30 mouse cellular contexts compared by ENCODE assay signal in the genomic region with DNA sequence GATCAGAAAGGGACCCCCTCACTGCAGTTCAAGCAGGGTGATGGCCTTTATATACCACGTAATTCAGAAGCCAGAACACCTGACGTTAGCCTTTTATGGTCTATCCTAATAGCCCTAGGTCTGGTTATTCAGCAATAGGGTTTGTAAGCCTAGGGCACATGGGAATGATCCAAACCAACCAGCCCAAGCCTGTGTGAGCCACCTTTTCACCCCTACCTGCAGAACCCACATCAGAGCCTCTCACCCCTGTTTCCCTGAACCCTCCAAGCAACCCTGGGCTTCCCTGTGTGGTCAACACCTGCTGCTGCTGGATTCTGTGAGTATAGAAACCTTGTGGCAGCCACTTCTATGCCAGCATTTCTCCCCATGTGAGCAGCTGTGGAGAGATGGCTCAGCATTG. TPM values are rescaled to one million over a fixed set of nuclear protein-coding genes. Genes with fewer than 3 reads are reported as not detected.
DNase-seq lines count a peak whose midpoint lies in the region; ATAC-seq lines count a peak whose summit lies in the region.
"Had no signal": no experiment of that assay in that cellular context is flagged by ENCODE, and none has a peak within 500 bp of the region (broad histone marks: within the 10 kb centered on the region; RNA-seq: fewer than 3 reads in every experiment).

No protein-coding gene starts in this region.

- no peaks in the 10 kb centered on the region for H3K27me3 ChIP-seq in kidney, embryonic 15.5 days
- H3K27me3 ChIP-seq: forebrain, embryonic 13.5 days; hindbrain, embryonic 15.5 days had no signal

- peaks cover 3% of the 10 kb centered on the region; the same call in 1 of the 2 replicates for H3K4me1 ChIP-seq in kidney, embryonic 15.5 days
- H3K4me1 ChIP-seq: forebrain, embryonic 10.5 days; forebrain, embryonic 13.5 days; heart, embryonic 10.5 days; heart, embryonic 13.5 days; hindbrain, embryonic 15.5 days had no signal

- H3K4me2 ChIP-seq in kidney, embryonic 15.5 days: no peak overlapping the region
- H3K4me2 ChIP-seq: forebrain, embryonic 13.5 days; heart, embryonic 13.5 days; hindbrain, embryonic 15.5 days had no signal

- H3K4me3 ChIP-seq in kidney, embryonic 15.5 days (replicated peaks): no peak overlapping the region
- H3K4me3 ChIP-seq: forebrain, embryonic 10.5 days; forebrain, embryonic 13.5 days; heart, adult 2 months; heart, embryonic 10.5 days; heart, embryonic 13.5 days; hindbrain, embryonic 15.5 days had no signal

- no peak for ATAC-seq in kidney, embryonic 15.5 days (replicated peaks; ENCODE audit: low FRiP score)
- ATAC-seq: activated CD4-positive, CD25-positive, alpha-beta regulatory T cell, adult 4 months; forebrain, embryonic 13.5 days; forebrain, embryonic 16.5 days had no signal

- H3K9ac ChIP-seq in kidney, embryonic 15.5 days: no peak overlapping the region
- H3K9ac ChIP-seq: forebrain, embryonic 13.5 days; heart, embryonic 13.5 days; hindbrain, embryonic 15.5 days had no signal

- peak; percentile 48 for DNase-seq in kidney, adult 11 months
- peak; percentile 30 for DNase-seq in kidney, adult 9 months
- peak; percentile 15 for DNase-seq in kidney, postnatal 14 days
- DNase-seq in right cerebral cortex, adult 2 months (ENCODE audit: low spot score in 2 of 2): no peak
- no peak for DNase-seq in ovary, postnatal 10 days (ENCODE audit: low spot score)
- DNase-seq: adrenal gland, adult 8-10 months; adrenal gland, postnatal 25 days; cerebellum, adult 11-12 months; cerebellum, adult 8-10 months; cerebellum, postnatal 10 days; cerebellum, postnatal 36 days; gastrocnemius, postnatal 10 days; gastrocnemius, postnatal 36 days; heart, adult 2 months; heart, postnatal 14 days; heart, postnatal 4 days had no signal

- no peak overlapping the region for H3K27ac ChIP-seq in kidney, embryonic 15.5 days
- H3K27ac ChIP-seq: forebrain, embryonic 10.5 days; forebrain, embryonic 13.5 days; heart, adult 2 months; heart, embryonic 10.5 days; heart, embryonic 13.5 days; hindbrain, embryonic 15.5 days had no signal

- no peaks in the 10 kb centered on the region for H3K36me3 ChIP-seq in kidney, embryonic 15.5 days
- H3K36me3 ChIP-seq: forebrain, embryonic 10.5 days; heart, embryonic 10.5 days; heart, embryonic 13.5 days; hindbrain, embryonic 15.5 days had no signal

- H3K9me3 ChIP-seq in kidney, embryonic 15.5 days (replicated peaks): no peaks in the 10 kb centered on the region
- H3K9me3 ChIP-seq: forebrain, embryonic 10.5 days; forebrain, embryonic 13.5 days; heart, embryonic 10.5 days; heart, embryonic 13.5 days; hindbrain, embryonic 15.5 days had no signal

- 49% methylated on average over 2 of the region's 2 CpGs for WGBS in kidney, embryonic 15.5 days

RNA-seq across cellular contexts. Expression of gene Olfr54, which starts 16.2 kb away (rescaled TPM):
- polyA plus RNA-seq in kidney, embryonic 15.5 days (2015; fragmentation: Nextera tagmentation; extraction: Ambion mirVana): not detected in 2 replicates
- polyA plus RNA-seq: brain, embryonic 14.5 days; cortical plate, adult 2 months; embryonic facial prominence, embryonic 11.5 days; forebrain, embryonic 13.5 days; forebrain, embryonic 16.5 days; heart, adult 2 months; heart, embryonic 10.5 days; heart, embryonic 13.5 days; heart, embryonic 16.5 days; hindbrain, embryonic 11.5 days; hindbrain, embryonic 15.5 days had no signal

RNA-seq across cellular contexts. Expression of gene Olfr1375, which starts 17.7 kb away (rescaled TPM):
- polyA plus RNA-seq in kidney, embryonic 15.5 days (2015; fragmentation: Nextera tagmentation; extraction: Ambion mirVana): not detected in 2 replicates
- polyA plus RNA-seq: activated CD4-positive, CD25-positive, alpha-beta regulatory T cell, adult 4 months; brain, embryonic 14.5 days; cortical plate, adult 2 months; embryonic facial prominence, embryonic 11.5 days; embryonic facial prominence, embryonic 14.5 days; forebrain, embryonic 10.5 days; forebrain, embryonic 13.5 days; forebrain, embryonic 16.5 days; heart, adult 2 months; heart, embryonic 10.5 days; heart, embryonic 13.5 days; heart, embryonic 16.5 days; hindbrain, embryonic 11.5 days; hindbrain, embryonic 15.5 days had no signal

RNA-seq across cellular contexts. Expression of gene Olfr51, which starts 26.8 kb away (rescaled TPM):
- polyA plus RNA-seq in kidney, embryonic 15.5 days (2015; fragmentation: Nextera tagmentation; extraction: Ambion mirVana): not detected in 2 replicates
- polyA plus RNA-seq: activated CD4-positive, CD25-positive, alpha-beta regulatory T cell, adult 4 months; brain, embryonic 14.5 days; cortical plate, adult 2 months; embryonic facial prominence, embryonic 11.5 days; embryonic facial prominence, embryonic 14.5 days; forebrain, embryonic 10.5 days; forebrain, embryonic 13.5 days; forebrain, embryonic 16.5 days; heart, adult 2 months; heart, embryonic 10.5 days; heart, embryonic 13.5 days; heart, embryonic 16.5 days; hindbrain, embryonic 11.5 days; hindbrain, embryonic 15.5 days had no signal

RNA-seq across cellular contexts. Expression of gene Zfp354a, which starts 28.8 kb away (rescaled TPM):
- 9.7 and 12.7 TPM in 2 replicates for polyA plus RNA-seq in kidney, embryonic 15.5 days (2015; fragmentation: Nextera tagmentation; extraction: Ambion mirVana)
- polyA plus RNA-seq: activated CD4-positive, CD25-positive, alpha-beta regulatory T cell, adult 4 months had no signal

RNA-seq across cellular contexts. Expression of gene Olfr1377, which starts 48.5 kb away (rescaled TPM):
- polyA plus RNA-seq in kidney, embryonic 15.5 days (2015; fragmentation: Nextera tagmentation; extraction: Ambion mirVana): not detected in 2 replicates
- polyA plus RNA-seq: activated CD4-positive, CD25-positive, alpha-beta regulatory T cell, adult 4 months; brain, embryonic 14.5 days; cortical plate, adult 2 months; embryonic facial prominence, embryonic 11.5 days; forebrain, embryonic 10.5 days; forebrain, embryonic 13.5 days; forebrain, embryonic 16.5 days; heart, adult 2 months; heart, embryonic 10.5 days; heart, embryonic 13.5 days; heart, embryonic 16.5 days; hindbrain, embryonic 11.5 days; hindbrain, embryonic 15.5 days had no signal

Comparison
In these comparisons a context has a peak if more than half of its experiments do, and no peak if none do; other contexts are left out.
1. DNase-seq: peak in kidney, adult 11 months (single experiment), kidney, adult 9 months (single experiment) and kidney, postnatal 14 days (single experiment); none in right cerebral cortex, adult 2 months (0 of 2) and ovary, postnatal 10 days (single experiment).